Mouse (Mus musculus): ENCODE measurements around the gene Slc16a13.

DNA sequence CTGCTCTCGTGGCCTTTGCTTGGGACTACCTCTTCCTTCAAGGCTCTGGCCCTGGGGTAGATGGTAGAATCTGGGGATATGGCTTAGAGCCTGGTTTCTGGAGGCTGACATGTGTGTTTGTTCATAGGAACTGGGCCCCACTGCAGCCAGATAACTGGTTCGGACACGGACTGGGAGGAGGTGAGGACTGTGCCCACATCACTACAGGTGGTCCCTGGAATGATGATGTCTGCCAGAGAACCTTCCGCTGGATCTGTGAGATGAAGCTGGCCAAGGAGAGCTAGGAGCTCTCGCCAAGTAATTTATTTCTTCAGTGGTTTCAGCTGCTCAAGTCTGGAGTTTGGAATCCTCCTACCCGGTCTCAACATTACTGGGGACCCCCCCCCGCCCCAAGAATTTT, 50.6 kb downstream of the Slc16a13 start:
- TF ChIP-seq POLR2A (IDR thresholded peaks at IDR 0.05; ENCODE audit: insufficient read length, low read depth) (no peak), USF1 (IDR thresholded peaks at IDR 0.05; ENCODE audit: low read depth) (no peak), TCF12 (IDR thresholded peaks at IDR 0.05; ENCODE audit: insufficient read depth, poor library complexity, severe bottlenecking) (no peak), E2F4 (IDR thresholded peaks at IDR 0.05; ENCODE audit: insufficient read depth) (no peak), MAX (IDR thresholded peaks at IDR 0.05; ENCODE audit: low read depth) (no peak), POLR2AphosphoS2 (IDR thresholded peaks at IDR 0.05; ENCODE audit: insufficient read length, low read depth) (no peak), SRF (IDR thresholded peaks at IDR 0.05; ENCODE audit: control insufficient read depth, insufficient read length, low read depth) (no peak), CEBPB (IDR thresholded peaks at IDR 0.05; ENCODE audit: insufficient read depth, poor library complexity, severe bottlenecking) (no peak), MYOD1 (IDR thresholded peaks at IDR 0.05; ENCODE audit: control insufficient read depth in 1 of 3, insufficient read length in 2 of 3, low read depth in 2 of 3) (no peak)

Data from myocyte (in vitro differentiated cells).